Mouse (Mus musculus) monocyte, adult 5-6 weeks (primary cell): Measurements from ENCODE around the gene Nae1. TPM values are rescaled to one million over a fixed set of nuclear protein-coding genes. Genes with fewer than 3 reads are reported as not detected.

Experiments
- ATAC-seq: fragments of 153-309, 156-312 bp; replicated peaks from 2 replicates; pipeline ENCODE4 v1.8.0; 2017; ENCODE audit warnings: mild to moderate bottlenecking; ENCODE audit not compliant: low TSS enrichment, insufficient number of reproducible peaks, severe bottlenecking, poor library complexity, low FRiP score
- total RNA-seq: library from RNA; stranded (forward); fragments of 200-1000, 200-491, 200-594 nt; gene quantifications from 3 replicates; pipeline ENCODE4 v1.2.3, GENCODE M21; 2017

Gene Nae1
- total RNA-seq, 1 experiment from 2014 or later = 118 TPM

DNA sequence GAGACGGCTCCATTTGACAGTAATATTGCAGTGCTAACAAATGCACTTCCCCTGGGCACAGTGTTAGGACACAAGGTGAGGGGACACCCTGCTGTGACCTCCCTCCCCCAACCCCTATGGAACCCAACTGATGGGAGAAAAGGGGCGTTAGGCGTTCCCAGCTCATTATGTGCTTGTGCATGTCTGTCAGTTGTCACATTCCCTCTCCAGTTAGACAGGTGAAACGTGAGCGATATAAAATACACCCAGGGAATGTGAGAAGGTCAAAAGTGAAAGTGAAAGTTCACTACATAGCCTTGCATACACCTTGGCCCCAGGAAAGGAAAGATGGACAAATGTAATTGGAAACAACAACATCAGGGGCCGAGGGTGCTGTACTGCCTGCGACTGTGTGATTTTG lies 941 bp upstream of the Nae1 start:
- ATAC-seq = no peak

DNA sequence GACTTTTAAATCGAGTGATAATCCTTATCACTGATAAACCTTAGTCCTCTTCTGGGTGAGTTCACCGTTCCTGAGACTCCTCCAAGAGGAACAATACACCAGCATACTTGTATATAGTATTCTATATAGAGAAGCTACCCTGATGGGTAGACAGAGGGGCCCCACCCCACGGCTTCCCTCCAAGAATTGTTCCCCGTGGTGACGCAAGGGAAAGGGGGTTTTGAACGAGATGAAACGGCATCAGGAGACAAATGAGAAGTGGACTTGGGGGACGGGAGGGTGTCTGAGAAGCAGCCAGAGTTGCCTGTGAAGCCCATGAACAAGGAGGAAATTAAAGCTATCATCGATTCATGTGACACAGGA lies 323 bp upstream of the Nae1 start:
- peak; percentile 25; the same call in 1 of the 2 replicates for ATAC-seq

DNA sequence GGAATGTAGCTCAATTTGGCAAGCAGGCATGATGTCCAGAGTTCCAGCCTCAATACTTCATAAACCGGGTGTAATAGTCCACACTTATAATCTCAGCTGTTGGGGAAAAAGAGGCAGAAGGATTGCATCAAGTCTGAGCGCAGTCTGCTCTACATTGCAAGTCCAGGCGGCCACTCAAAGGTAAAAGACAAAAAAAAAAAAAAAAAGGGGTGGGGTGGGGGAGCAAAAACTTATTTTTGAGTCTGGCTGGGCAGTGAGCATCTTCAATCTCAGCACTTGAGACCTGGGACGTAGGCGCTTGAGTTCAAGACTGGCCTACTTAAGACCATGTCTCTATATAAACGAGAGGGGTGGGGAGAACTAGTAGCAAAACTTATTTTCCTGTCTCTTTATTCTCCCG lies 886 bp downstream of the Nae1 start:
- no peak for ATAC-seq

DNA sequence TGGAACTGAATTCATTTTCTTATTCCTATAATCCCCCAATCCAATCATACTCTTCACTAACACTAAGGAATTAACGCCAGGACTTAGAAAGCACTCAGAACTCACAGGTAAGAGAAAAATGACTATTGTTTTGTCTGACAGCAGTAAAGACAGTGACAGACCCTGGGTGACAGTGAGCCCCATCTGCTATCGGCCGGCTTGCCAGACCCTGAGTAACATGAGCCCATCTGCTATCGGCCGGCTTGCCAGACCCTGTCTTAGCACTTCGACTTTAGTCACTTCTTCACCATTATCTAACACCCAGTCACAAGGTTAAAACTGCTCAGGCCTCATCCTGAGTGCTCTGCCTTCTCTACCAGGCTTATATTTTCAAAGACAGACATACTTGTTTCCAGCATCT lies 4.8 kb downstream of the Nae1 start:
- ATAC-seq = no peak

DNA sequence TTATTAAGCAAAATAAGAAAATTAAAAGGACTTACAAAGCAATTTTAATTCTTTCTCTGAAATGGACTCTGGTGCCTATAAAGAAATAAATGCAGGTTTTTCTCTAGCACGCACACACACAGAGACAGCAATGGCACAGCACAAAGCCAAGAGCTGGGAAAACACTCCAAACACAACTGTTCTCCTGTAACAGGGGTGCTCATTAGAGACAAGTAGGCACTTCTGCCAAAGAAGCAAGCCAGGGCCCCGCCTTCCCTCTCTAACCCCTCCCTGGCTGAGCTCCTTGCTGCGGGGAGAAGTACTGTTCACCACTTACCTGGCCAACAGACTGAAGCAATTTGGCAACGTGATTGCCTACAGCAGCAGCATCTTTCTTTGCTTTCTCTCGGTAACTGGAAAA lies 16.6 kb downstream of the Nae1 start:
- ATAC-seq = no peak

DNA sequence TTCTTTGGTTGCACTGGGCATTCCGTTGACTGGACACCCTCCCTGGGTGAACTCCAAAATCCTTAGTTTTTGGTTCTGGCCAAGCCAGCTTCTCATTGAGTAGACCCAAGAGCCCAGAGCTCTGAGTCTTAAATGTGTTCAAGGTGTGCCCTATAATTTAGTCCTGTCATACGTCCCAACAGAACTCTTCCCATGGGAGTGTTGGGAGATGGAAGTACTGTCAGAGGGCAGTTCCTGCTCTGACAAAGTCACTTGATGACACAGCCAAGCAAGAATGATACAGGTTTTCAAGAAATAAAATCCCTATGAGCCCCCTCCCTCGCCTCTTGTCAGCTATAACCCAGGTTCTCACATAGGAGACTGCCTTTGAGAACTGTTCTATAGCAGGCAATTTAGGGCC lies 24.3 kb downstream of the Nae1 start:
- no peak for ATAC-seq

DNA sequence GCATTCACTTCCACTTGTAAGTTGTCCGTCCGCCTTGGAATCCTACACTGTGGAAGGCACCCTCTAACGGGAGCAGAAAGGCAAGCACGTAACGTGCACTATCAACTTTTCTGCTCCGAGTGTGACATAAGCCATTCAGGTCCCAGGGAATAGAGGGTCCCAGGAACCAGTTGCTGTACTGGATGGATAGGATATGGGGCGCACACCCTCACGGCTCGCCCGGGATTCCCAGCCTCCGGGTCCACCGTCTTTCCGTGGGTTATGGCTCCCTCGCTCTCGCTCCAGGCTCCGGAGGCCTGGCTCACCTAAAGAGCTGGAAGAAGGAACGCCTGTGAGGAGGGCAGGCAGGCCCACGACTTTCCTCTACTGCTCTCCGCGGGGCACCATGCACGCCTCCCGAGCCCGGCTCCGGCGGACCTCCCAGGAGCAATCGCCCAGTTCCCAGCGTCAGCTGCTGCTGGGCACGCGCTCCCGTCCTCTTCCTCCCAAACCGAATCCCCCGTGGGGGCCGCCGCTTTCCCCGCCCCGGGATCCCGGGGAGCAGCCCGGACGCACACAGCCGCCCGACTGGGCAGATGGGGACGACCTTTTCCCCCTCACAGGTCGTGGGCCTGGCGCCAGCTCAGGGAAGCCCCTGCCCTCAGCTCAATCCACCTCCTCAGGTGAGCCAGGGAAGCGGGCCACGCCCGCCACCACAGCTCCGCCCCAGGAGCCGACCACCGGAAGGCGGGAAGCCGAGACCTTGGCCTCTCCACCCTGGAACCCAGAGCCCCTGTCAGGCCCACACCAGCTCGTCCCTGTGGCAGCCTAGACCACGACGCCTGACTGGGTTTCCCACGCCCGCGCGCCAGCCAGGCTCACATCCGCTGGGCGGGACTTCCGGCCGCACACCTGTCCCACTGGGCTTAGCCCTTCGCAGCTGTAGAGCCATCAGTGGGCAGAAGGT lies 25.1 kb downstream of the Nae1 start, which contains the start of gene Terb1:
Terb1 (minus strand) TSS at position 850 of the 946 bp plus-strand sequence.
- no peak for ATAC-seq

DNA sequence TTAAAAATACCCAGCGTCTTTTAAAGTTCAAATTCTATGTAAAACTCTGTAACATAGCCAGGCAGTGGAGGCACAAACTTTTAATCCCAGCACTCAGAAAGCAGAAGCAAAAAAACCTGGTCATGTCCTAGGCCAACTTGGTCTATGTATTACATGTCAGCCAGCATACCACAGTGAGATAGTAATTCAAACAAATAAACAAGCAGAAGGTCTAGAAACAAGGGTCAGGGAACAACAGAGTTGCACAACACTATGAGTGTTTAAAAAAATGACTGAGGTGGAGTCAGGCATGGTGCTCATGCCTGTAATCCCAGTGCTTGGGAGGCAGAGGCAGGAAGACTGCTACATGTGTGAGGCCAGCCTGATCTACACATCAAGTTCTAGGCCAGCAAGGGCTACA lies 55.3 kb downstream of the Nae1 start:
- no peak for ATAC-seq

DNA sequence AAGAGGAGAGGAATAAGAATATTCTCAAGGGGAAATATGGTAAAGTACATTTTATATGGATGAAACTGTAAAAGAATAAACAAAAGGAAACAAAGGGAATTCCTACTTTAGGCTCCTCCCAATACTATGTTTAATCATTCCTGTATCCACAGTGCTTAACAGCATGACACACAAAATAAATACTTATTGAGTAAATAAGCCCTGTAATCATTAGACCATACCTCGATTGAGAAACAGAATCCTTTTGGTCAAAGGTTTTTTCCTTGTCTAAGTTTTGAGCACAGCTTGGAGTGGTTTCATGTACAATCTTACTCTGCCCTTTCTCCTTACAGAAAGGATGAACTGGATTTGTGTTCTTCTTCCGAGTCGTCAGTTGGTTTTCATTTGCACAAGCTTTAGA lies 62.0 kb downstream of the Nae1 start:
- ATAC-seq = no peak

DNA sequence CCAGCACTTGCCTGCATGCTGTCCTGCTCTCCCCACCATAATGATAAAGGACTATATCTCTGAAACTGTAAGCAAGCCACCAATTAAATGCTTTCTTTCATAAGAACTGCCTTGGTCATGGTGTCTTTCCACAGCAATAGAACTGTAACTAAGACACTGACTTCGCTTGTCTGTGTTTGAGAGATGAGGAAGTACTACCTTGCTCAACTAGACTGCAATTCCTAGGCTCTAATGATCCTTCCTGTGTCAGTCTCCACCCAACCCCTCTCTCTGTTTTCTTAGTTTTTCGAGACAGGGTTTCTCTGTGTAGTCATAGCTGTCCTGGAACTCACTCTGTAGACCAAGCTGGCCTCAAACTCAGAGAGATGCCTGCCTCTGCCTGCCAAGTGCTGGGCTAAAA lies 67.0 kb downstream of the Nae1 start:
- no peak for ATAC-seq

Other genes starting within 250 kb of the Nae1 start
- gene Cmtm2a, start 241.5 kb downstream of the Nae1 start, total RNA-seq = 4.7 TPM in 1 of 3 replicates, not detected in the others
- not detected in 3 replicates for gene Gm45711, start 224.6 kb downstream of the Nae1 start, total RNA-seq
- not detected in 3 replicates for gene Cmtm1, start 224.5 kb downstream of the Nae1 start, total RNA-seq
- gene Gm11020, start 213.1 kb downstream of the Nae1 start, total RNA-seq = not detected in 3 replicates
- gene Cmtm2b, start 212.4 kb downstream of the Nae1 start, total RNA-seq = 2.6 TPM in 1 of 3 replicates, not detected in the others
- 14.1 to 17.1 TPM (median 16.7 TPM) in 3 replicates for gene Cmtm3, start 195.2 kb downstream of the Nae1 start, total RNA-seq
- gene Cmtm4, start 138.8 kb downstream of the Nae1 start, total RNA-seq = 0.19 to 0.97 TPM (median 0.64 TPM) in 3 replicates
- 57.3 to 86.0 TPM (median 57.8 TPM) in 3 replicates for gene Dync1li2, start 91.6 kb downstream of the Nae1 start, total RNA-seq
- 0.21 TPM in 1 of 3 replicates, not detected in the others for gene Terb1, start 24.7 kb downstream of the Nae1 start, total RNA-seq
- gene Car7, start 52 bp upstream of the Nae1 start, total RNA-seq = 1.3 to 3.6 TPM (median 3.3 TPM) in 3 replicates
- 3.4 to 6.1 TPM (median 5.0 TPM) in 3 replicates for gene Pdp2, start 56.8 kb upstream of the Nae1 start, total RNA-seq
- gene Cdh16, start 89.8 kb upstream of the Nae1 start, total RNA-seq = not detected in 3 replicates
- gene Rrad, start 96.7 kb upstream of the Nae1 start, total RNA-seq = 12.6 to 19.0 TPM (median 14.8 TPM) in 3 replicates
- gene Ciao2b, start 107.3 kb upstream of the Nae1 start, total RNA-seq = 20.6 to 41.4 TPM (median 36.8 TPM) in 3 replicates
- not detected in 3 replicates for gene Ces2a, start 199.4 kb upstream of the Nae1 start, total RNA-seq